Mouse (Mus musculus) hindbrain, embryonic 16.5 days (tissue): ENCODE results near the gene Zmynd8. TPM values are rescaled to one million over a fixed set of nuclear protein-coding genes. Genes with fewer than 3 reads are reported as not detected.

ENCODE experiments used
- ATAC-seq: fragments of 200-750 bp; cut with Nextera tagmentation; 2 replicates; pipeline ENCODE4 v1.8.0; 2017; ENCODE audit warnings: moderate TSS enrichment, moderate library complexity
- H3K27ac ChIP-seq: fragments of 300-500 bp; sonication (generic); 2 replicates; pipeline ENCODE4 v1.5.1; 2014; ENCODE audit warnings: low read depth, mild to moderate bottlenecking, control low read depth, low read length, moderate library complexity
- H3K27me3 ChIP-seq: fragments of 300-500 bp; sonication (generic); replicated peaks from 2 replicates; pipeline ENCODE4 v1.6.1; 2014; ENCODE audit warnings: low read length; ENCODE audit not compliant: control insufficient read depth, insufficient read depth
- H3K36me3 ChIP-seq: fragments of 300-500 bp; sonication (generic); 2 replicates; pipeline ENCODE4 v1.6.1; 2014; ENCODE audit warnings: mild to moderate bottlenecking, low read length, moderate library complexity, mixed read lengths; ENCODE audit not compliant: control insufficient read depth, insufficient read depth
- H3K4me1 ChIP-seq: fragments of 300-500 bp; sonication (generic); 2 replicates; pipeline ENCODE4 v1.6.1; 2014; ENCODE audit warnings: low read depth, low read length; ENCODE audit not compliant: control insufficient read depth, insufficient read depth
- H3K4me2 ChIP-seq: fragments of 300-500 bp; sonication (generic); 2 replicates; pipeline ENCODE4 v1.6.1; 2014; ENCODE audit warnings: mild to moderate bottlenecking, low read length, control low read depth, moderate library complexity
- H3K4me3 ChIP-seq: fragments of 300-500 bp; sonication (generic); 2 replicates; pipeline ENCODE4 v1.5.1; 2014; ENCODE audit warnings: mild to moderate bottlenecking, low read length, control low read depth, moderate library complexity
- H3K9ac ChIP-seq: fragments of 300-500 bp; sonication (generic); 2 replicates; pipeline ENCODE4 v1.6.1; 2014; ENCODE audit warnings: low read depth, mild to moderate bottlenecking, control low read depth, low read length, moderate library complexity
- H3K9me3 ChIP-seq: fragments of 300-500 bp; sonication (generic); 2 replicates; pipeline ENCODE4 v1.6.1; 2014; ENCODE audit warnings: mild to moderate bottlenecking, low read length, moderate library complexity; ENCODE audit not compliant: control insufficient read depth
- WGBS: fragments of 180-500 bp; shearing (Covaris S2); extraction: QIAGEN DNeasy Blood & Tissue Kit; methylation state at CpG from one replicate; pipeline ENCODE4 v1.1.7; 2014; 5-methylcytosine and 5-hydroxymethylcytosine counted together
- polyA plus RNA-seq: library from polyadenylated mRNA; unstranded; fragments of >200 nt; fragmentation: Nextera tagmentation; extraction: Ambion mirVana; gene quantifications from 2 replicates; pipeline ENCODE4 v1.2.1, GENCODE M21; 2015

The Zmynd8 gene
- polyA plus RNA-seq, 1 experiment from 2014 or later, result 66.4 TPM

GRCm38 (mm10) chr2:165924695-165925094 lies 25.9 kb upstream of the Zmynd8 start:
- no peaks in the 10 kb centered on the region for H3K4me1 ChIP-seq
- H3K9me3 ChIP-seq, result peaks cover 3% of the 10 kb centered on the region; the same call in 1 of the 2 replicates
- 76% methylated on average over 2 of the region's 2 CpGs for WGBS
- no peak for ATAC-seq
- no peak overlapping the region for H3K4me3 ChIP-seq
- no peaks in the 10 kb centered on the region for H3K27me3 ChIP-seq
- H3K9ac ChIP-seq, result no peak overlapping the region
- no peak overlapping the region for H3K4me2 ChIP-seq
- no peaks in the 10 kb centered on the region for H3K36me3 ChIP-seq
- no peak overlapping the region for H3K27ac ChIP-seq

GRCm38 (mm10) chr2:165923715-165924114 lies 24.9 kb upstream of the Zmynd8 start:
- no peaks in the 10 kb centered on the region for H3K36me3 ChIP-seq
- no peak overlapping the region for H3K27ac ChIP-seq
- no peak for ATAC-seq

DNA sequence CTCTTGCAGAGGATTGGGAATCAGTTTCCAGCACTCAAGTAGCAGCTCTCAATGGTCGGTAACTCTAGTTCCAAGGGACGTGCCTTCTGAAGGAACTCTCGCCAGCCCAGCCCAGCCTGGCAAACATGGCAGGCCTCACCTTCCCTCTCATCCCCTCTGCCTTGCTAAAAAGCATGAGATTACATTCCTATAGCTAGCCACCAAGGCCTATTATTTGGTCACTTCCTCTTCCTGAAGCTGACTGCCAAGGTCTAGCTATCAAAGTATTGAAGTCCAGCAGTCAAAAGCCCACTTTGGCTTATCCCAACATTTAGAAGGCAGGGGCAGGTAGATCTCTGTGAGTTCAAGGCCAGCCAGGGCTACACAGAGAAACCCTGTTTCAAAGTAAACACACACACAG lies 24.2 kb upstream of the Zmynd8 start:
- H3K4me1 ChIP-seq, result no peaks in the 10 kb centered on the region
- no peak overlapping the region for H3K9ac ChIP-seq
- H3K4me3 ChIP-seq, result no peak overlapping the region
- WGBS, result 91% methylated on average over 3 of the region's 3 CpGs
- H3K4me2 ChIP-seq, result no peak overlapping the region
- H3K9me3 ChIP-seq, result peaks cover 3% of the 10 kb centered on the region; the same call in 1 of the 2 replicates
- no peak for ATAC-seq
- no peaks in the 10 kb centered on the region for H3K36me3 ChIP-seq
- no peak overlapping the region for H3K27ac ChIP-seq
- H3K27me3 ChIP-seq, result no peaks in the 10 kb centered on the region

More at GRCm38 (mm10) chr2:165923715-165924114, 24.9 kb upstream of the Zmynd8 start:
- Histone ChIP-seq H3K27me3 (no peaks in the 10 kb centered on the region), H3K4me2 (no peak overlapping the region), H3K9me3 (peaks cover 3% of the 10 kb centered on the region; the same call in 1 of the 2 replicates), H3K4me3 (no peak overlapping the region), H3K9ac (no peak overlapping the region), H3K4me1 (no peaks in the 10 kb centered on the region)
- 88% methylated on average over 8 of the region's 8 CpGs for WGBS

- Histone ChIP-seq H3K4me2 (no peak overlapping the region), H3K36me3 (no peaks in the 10 kb centered on the region), H3K9ac (no peak overlapping the region), H3K27me3 (no peaks in the 10 kb centered on the region), H3K4me3 (no peak overlapping the region), H3K9me3 (no peaks in the 10 kb centered on the region), H3K4me1 (no peaks in the 10 kb centered on the region), H3K27ac (no peak overlapping the region)
- no peak for ATAC-seq
- WGBS, result 67% methylated on average over 13 of the region's 13 CpGs
Observed at GRCm38 (mm10) chr2:165922047-165922728, 23.4 kb upstream of the Zmynd8 start.

GRCm38 (mm10) chr2:165914298-165914697 lies 15.5 kb upstream of the Zmynd8 start:
- 25% methylated on average over 11 of the region's 11 CpGs for WGBS
- H3K4me3 ChIP-seq, result no peak overlapping the region
- no peaks in the 10 kb centered on the region for H3K9me3 ChIP-seq
- H3K27ac ChIP-seq, result no peak overlapping the region; the same call in 1 of the 2 replicates
- H3K36me3 ChIP-seq, result no peaks in the 10 kb centered on the region
- no peaks in the 10 kb centered on the region for H3K4me1 ChIP-seq
- H3K9ac ChIP-seq, result no peak overlapping the region
- ATAC-seq, result peak; percentile 82
- H3K27me3 ChIP-seq, result no peaks in the 10 kb centered on the region
- no peak overlapping the region for H3K4me2 ChIP-seq

DNA sequence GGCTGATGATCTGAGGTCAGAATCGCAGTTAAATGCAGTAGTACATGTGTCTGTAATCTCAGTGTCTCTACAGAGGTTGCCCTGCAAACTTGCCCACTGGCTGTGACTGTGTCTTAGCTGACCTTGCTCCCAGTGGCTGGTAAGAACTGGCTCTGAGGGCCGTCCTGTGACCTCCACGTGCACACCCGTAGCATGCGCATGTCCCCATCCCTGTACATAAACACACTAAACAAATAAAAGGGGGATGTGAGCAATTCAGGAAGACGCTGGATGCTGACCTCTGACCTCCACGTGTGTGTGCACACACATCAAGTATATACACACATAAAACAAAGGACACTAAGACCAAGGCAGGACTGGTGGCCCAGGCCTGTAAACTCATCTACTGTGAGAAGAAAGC lies 14.3 kb upstream of the Zmynd8 start:
- no peak overlapping the region for H3K4me2 ChIP-seq
- no peak for ATAC-seq
- 85% methylated on average over 7 of the region's 7 CpGs for whole genome bisulfite sequencing
- no peak overlapping the region for H3K27ac ChIP-seq
- H3K4me1 ChIP-seq, result no peaks in the 10 kb centered on the region
- no peaks in the 10 kb centered on the region for H3K9me3 ChIP-seq
- no peak overlapping the region for H3K9ac ChIP-seq
- H3K4me3 ChIP-seq, result no peak overlapping the region
- H3K27me3 ChIP-seq, result no peaks in the 10 kb centered on the region
- no peaks in the 10 kb centered on the region for H3K36me3 ChIP-seq

DNA sequence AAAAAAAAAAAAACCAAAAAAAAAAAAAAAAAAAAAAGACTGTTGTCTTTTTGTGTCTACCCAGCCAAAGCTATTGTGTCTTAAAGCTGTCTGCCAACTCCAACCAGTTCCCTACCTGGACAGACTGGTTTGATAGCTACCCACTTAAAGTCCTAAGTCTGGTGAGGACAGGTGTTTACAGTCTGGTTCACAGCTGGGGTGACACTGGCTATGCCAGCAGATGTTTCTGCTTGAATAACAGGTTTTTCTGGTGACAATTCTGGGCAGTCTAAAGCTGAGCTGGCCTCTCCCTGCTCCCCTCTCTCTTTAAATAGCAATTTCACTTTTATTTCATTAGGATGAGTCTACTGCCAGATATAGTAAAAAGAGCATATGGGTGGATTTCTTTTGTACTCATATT lies 10.9 kb upstream of the Zmynd8 start:
- no peak overlapping the region for H3K9ac ChIP-seq
- no peaks in the 10 kb centered on the region for H3K27me3 ChIP-seq
- H3K9me3 ChIP-seq, result no peaks in the 10 kb centered on the region
- ATAC-seq, result no peak
- no peak overlapping the region for H3K4me3 ChIP-seq
- no peak overlapping the region for H3K27ac ChIP-seq
- H3K4me2 ChIP-seq, result no peak overlapping the region
- peaks cover 5% of the 10 kb centered on the region; the same call in 1 of the 2 replicates for H3K4me1 ChIP-seq
- H3K36me3 ChIP-seq, result no peaks in the 10 kb centered on the region

GRCm38 (mm10) chr2:165907199-165907598 lies 8.4 kb upstream of the Zmynd8 start:
- no peak overlapping the region for H3K4me2 ChIP-seq
- no peaks in the 10 kb centered on the region for H3K9me3 ChIP-seq
- no peaks in the 10 kb centered on the region for H3K27me3 ChIP-seq
- H3K9ac ChIP-seq, result no peak overlapping the region
- H3K4me3 ChIP-seq, result no peak overlapping the region
- peaks cover 5% of the 10 kb centered on the region; the same call in 1 of the 2 replicates for H3K4me1 ChIP-seq
- WGBS, result 42% methylated on average over 7 of the region's 8 CpGs
- no peak for ATAC-seq
- H3K27ac ChIP-seq, result no peak overlapping the region
- no peaks in the 10 kb centered on the region for H3K36me3 ChIP-seq

GRCm38 (mm10) chr2:165906332-165906945 lies 7.6 kb upstream of the Zmynd8 start:
- no peaks in the 10 kb centered on the region for H3K27me3 ChIP-seq
- H3K4me1 ChIP-seq, result peaks cover 5% of the 10 kb centered on the region; the same call in 1 of the 2 replicates
- H3K9ac ChIP-seq, result 0 out of 2 replicates have a peak overlapping the region, but pooled peaks have one; percentile 1
- H3K4me3 ChIP-seq, result no peak overlapping the region
- 30% methylated on average over 15 of the region's 15 CpGs for WGBS
- no peaks in the 10 kb centered on the region for H3K9me3 ChIP-seq
- ATAC-seq, result no peak
- 0 out of 2 replicates have a peak overlapping the region, but pooled peaks have one; percentile 18 for H3K27ac ChIP-seq
- no peak overlapping the region for H3K4me2 ChIP-seq
- H3K36me3 ChIP-seq, result no peaks in the 10 kb centered on the region
